Comparison of ENCODE assay signal across 14 mouse cellular contexts in the genomic region with DNA sequence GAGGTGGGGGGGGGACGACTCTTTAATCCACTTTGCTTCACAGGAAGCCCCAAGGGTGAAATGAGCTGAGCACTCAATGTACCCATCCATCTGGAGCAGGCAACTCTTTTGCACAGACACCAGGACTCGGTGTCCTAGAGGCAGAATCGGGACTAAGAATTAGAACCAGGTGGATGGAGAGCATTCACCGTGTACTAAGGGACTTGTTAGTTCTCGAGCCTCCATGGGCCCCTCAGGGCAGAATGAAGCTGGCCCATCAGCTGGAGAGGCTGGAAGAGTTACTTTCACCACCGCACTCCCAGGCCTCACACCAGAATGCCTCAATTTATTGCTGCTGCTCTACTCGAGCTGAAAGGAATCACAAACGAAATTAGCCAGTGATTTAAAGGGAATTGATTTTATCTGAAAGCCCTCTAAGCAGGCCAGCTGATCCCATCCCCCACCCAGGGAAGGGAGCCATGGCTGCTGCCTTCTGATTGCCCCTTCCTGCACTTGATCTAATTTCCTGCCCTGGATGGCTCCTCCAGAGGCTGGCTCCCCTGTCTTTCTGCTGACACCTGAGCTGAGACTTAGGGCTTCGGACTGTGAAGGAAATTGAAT.
DNase-seq lines count a peak whose midpoint lies in the region; ATAC-seq and TF ChIP-seq lines count a peak whose summit lies in the region.
"Had no signal": no experiment of that assay in that cellular context is flagged by ENCODE, and none has a peak within 500 bp of the region (broad histone marks: within the 10 kb centered on the region; RNA-seq: fewer than 3 reads in every experiment).

No protein-coding gene starts in this region.

- no peak overlapping the region for H3K4me3 ChIP-seq in midbrain, embryonic 13.5 days (replicated peaks)
- no peak overlapping the region for H3K4me3 ChIP-seq in midbrain, embryonic 10.5 days
- H3K4me3 ChIP-seq in hindbrain, embryonic 15.5 days: no peak overlapping the region
- H3K4me3 ChIP-seq in neural tube, embryonic 15.5 days (replicated peaks): no peak overlapping the region
- no peak overlapping the region for H3K4me3 ChIP-seq in lung, postnatal 0 days (ENCODE audit: low read depth, low read length)
- H3K4me3 ChIP-seq in layer of hippocampus, adult 2 months: no peak overlapping the region
- H3K4me3 ChIP-seq: myocyte had no signal

- peak; percentile 14 for DNase-seq in adrenal gland, postnatal 14 days
- no peak for DNase-seq in adrenal gland, adult 18-20 months (ENCODE audit: low spot score in 2 of 2)
- DNase-seq in midbrain, embryonic 10.5 days (ENCODE audit: low spot score): no peak
- DNase-seq in lung, postnatal 0 days (ENCODE audit: low spot score): no peak
- DNase-seq in layer of hippocampus, adult 2 months (ENCODE audit: low spot score in 2 of 2): no peak
- DNase-seq: cerebellum, adult 8-10 months; kidney, postnatal 10 days had no signal

- H3K27me3 ChIP-seq in midbrain, embryonic 13.5 days: 0 out of 2 replicates have a peak, but pooled peaks cover 5% of the 10 kb centered on the region
- H3K27me3 ChIP-seq in midbrain, embryonic 10.5 days (ENCODE audit: low read depth, poor library complexity, severe bottlenecking): no peaks in the 10 kb centered on the region
- H3K27me3 ChIP-seq in hindbrain, embryonic 15.5 days: no peaks in the 10 kb centered on the region
- H3K27me3 ChIP-seq in neural tube, embryonic 15.5 days (replicated peaks): no peaks in the 10 kb centered on the region
- no peaks in the 10 kb centered on the region for H3K27me3 ChIP-seq in lung, postnatal 0 days (replicated peaks; ENCODE audit: insufficient read depth, low read length)

- no peak overlapping the region for H3K4me2 ChIP-seq in midbrain, embryonic 13.5 days (replicated peaks)
- H3K4me2 ChIP-seq in hindbrain, embryonic 15.5 days: no peak overlapping the region
- H3K4me2 ChIP-seq in neural tube, embryonic 15.5 days: no peak overlapping the region
- H3K4me2 ChIP-seq in lung, postnatal 0 days (replicated peaks; ENCODE audit: low read depth, low read length): no peak overlapping the region

- H3K9me3 ChIP-seq in midbrain, embryonic 13.5 days: no peaks in the 10 kb centered on the region
- no peaks in the 10 kb centered on the region for H3K9me3 ChIP-seq in midbrain, embryonic 10.5 days (replicated peaks)
- no peaks in the 10 kb centered on the region for H3K9me3 ChIP-seq in hindbrain, embryonic 15.5 days
- no peaks in the 10 kb centered on the region for H3K9me3 ChIP-seq in neural tube, embryonic 15.5 days (replicated peaks)
- no peaks in the 10 kb centered on the region for H3K9me3 ChIP-seq in lung, postnatal 0 days (ENCODE audit: low read length)

- 60% methylated on average over 9 of the region's 9 CpGs for WGBS in midbrain, embryonic 13.5 days
- 67% methylated on average over 9 of the region's 9 CpGs for WGBS in midbrain, embryonic 10.5 days
- WGBS in hindbrain, embryonic 15.5 days: 53% methylated on average over 9 of the region's 9 CpGs
- 25% methylated on average over 9 of the region's 9 CpGs for WGBS in neural tube, embryonic 15.5 days
- 59% methylated on average over 9 of the region's 9 CpGs for WGBS in lung, postnatal 0 days

- H3K27ac ChIP-seq in midbrain, embryonic 13.5 days: 0 out of 2 replicates have a peak overlapping the region, but pooled peaks have one; percentile 3
- no peak overlapping the region for H3K27ac ChIP-seq in midbrain, embryonic 10.5 days (replicated peaks)
- peak overlapping the region; percentile 26; the same call in 1 of the 2 replicates for H3K27ac ChIP-seq in hindbrain, embryonic 15.5 days (replicated peaks)
- H3K27ac ChIP-seq in neural tube, embryonic 15.5 days (replicated peaks): 0 out of 2 replicates have a peak overlapping the region, but pooled peaks have one; percentile 18
- H3K27ac ChIP-seq in lung, postnatal 0 days (ENCODE audit: low read length): no peak overlapping the region
- no peak overlapping the region for H3K27ac ChIP-seq in layer of hippocampus, adult 2 months
- H3K27ac ChIP-seq: macrophage had no signal

- H3K9ac ChIP-seq in midbrain, embryonic 13.5 days (replicated peaks): no peak overlapping the region
- H3K9ac ChIP-seq in hindbrain, embryonic 15.5 days: no peak overlapping the region
- no peak overlapping the region for H3K9ac ChIP-seq in neural tube, embryonic 15.5 days (replicated peaks)
- no peak overlapping the region for H3K9ac ChIP-seq in lung, postnatal 0 days (replicated peaks; ENCODE audit: low read depth)

- no peak for TF ChIP-seq EP300 in lung, postnatal 0 days (IDR thresholded peaks at IDR 0.05)

- peak; percentile 48 for ATAC-seq in midbrain, embryonic 13.5 days
- ATAC-seq in hindbrain, embryonic 15.5 days (ENCODE audit: low FRiP score, low read depth): 0 out of 2 replicates have a peak, but pooled peaks have one; percentile 47
- ATAC-seq in neural tube, embryonic 15.5 days (ENCODE audit: low FRiP score): no peak; the same call in 1 of the 2 replicates
- ATAC-seq in lung, postnatal 0 days: no peak
- ATAC-seq: forebrain, embryonic 16.5 days; intestine, embryonic 16.5 days had no signal

- no peaks in the 10 kb centered on the region for H3K36me3 ChIP-seq in midbrain, embryonic 13.5 days
- no peaks in the 10 kb centered on the region for H3K36me3 ChIP-seq in midbrain, embryonic 10.5 days
- H3K36me3 ChIP-seq in hindbrain, embryonic 15.5 days: no peaks in the 10 kb centered on the region
- no peaks in the 10 kb centered on the region for H3K36me3 ChIP-seq in neural tube, embryonic 15.5 days
- H3K36me3 ChIP-seq in lung, postnatal 0 days (ENCODE audit: insufficient read depth, low read length): no peaks in the 10 kb centered on the region

- TF ChIP-seq CTCF in lung, postnatal 0 days (IDR thresholded peaks at IDR 0.05): no peak
- no peak for TF ChIP-seq CTCF in layer of hippocampus, adult 2 months (conservative IDR thresholded peaks at IDR 0.05)

- H3K4me1 ChIP-seq in midbrain, embryonic 13.5 days (replicated peaks): peaks cover 11% of the 10 kb centered on the region; the same call in 1 of the 2 replicates
- H3K4me1 ChIP-seq in midbrain, embryonic 10.5 days: peaks cover 8% of the 10 kb centered on the region; the same call in 1 of the 2 replicates
- H3K4me1 ChIP-seq in hindbrain, embryonic 15.5 days (replicated peaks): peaks cover 16% of the 10 kb centered on the region
- H3K4me1 ChIP-seq in neural tube, embryonic 15.5 days: peaks cover 20% of the 10 kb centered on the region
- H3K4me1 ChIP-seq in lung, postnatal 0 days (ENCODE audit: insufficient read depth, low read depth, low read length): no peaks in the 10 kb centered on the region

Comparison
In these comparisons a context has a peak if more than half of its experiments do, and no peak if none do; other contexts are left out.
1. H3K27ac ChIP-seq: peak in midbrain, embryonic 13.5 days (single experiment), hindbrain, embryonic 15.5 days (single experiment) and neural tube, embryonic 15.5 days (single experiment); none in midbrain, embryonic 10.5 days (single experiment), lung, postnatal 0 days (single experiment) and layer of hippocampus, adult 2 months (single experiment).
2. ATAC-seq: peak in midbrain, embryonic 13.5 days (single experiment) and hindbrain, embryonic 15.5 days (single experiment); none in neural tube, embryonic 15.5 days (single experiment) and lung, postnatal 0 days (single experiment).